Mouse (Mus musculus): ENCODE measurements at regions not wholly inside any gene's neighbourhood (a gene's known extent, or its start where the extent isn't known, plus 50 kb on each side); places are given as distances from the start of the nearest gene placed in this dataset.

DNA sequence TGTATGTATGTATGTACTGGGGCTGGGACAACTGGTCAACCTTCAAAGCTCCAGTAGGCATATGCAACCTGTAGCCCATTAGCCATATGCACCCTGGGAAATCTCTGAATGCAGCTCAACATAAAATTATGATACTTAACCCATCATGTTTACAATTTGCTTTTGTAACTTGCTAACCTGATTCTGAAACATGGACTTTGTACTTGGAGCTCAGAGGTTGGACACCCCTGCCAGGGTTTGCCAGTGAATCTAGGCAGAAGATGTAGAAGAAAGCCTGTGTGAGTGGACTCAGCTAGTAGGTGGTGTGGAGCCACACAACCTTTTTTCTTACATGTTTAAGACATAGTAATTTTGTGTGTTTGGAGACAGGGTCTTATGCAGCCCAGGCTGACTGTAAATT, 248.7 kb upstream of the Tle3 start:
- TF ChIP-seq MAFK (IDR thresholded peaks at IDR 0.05; ENCODE audit: insufficient read depth, low read depth, low read length): no peak
- no peak for TF ChIP-seq HCFC1 (IDR thresholded peaks at IDR 0.05; ENCODE audit: borderline replicate concordance, insufficient read depth, low read length)
- TF ChIP-seq CHD2 (IDR thresholded peaks at IDR 0.05; ENCODE audit: low read depth, low read length): no peak
- TF ChIP-seq ZC3H11A (IDR thresholded peaks at IDR 0.05; ENCODE audit: borderline replicate concordance, low read depth, low read length): no peak
- TF ChIP-seq ZNF384 (IDR thresholded peaks at IDR 0.05; ENCODE audit: low read depth, low read length): no peak
- in situ Hi-C loops (cut with MboI; ENCODE audit: low sequenced_read_pairs in 2 of 2, unreplicated experiment in 2 of 2): no loop called here
- DNase-seq (ENCODE audit: low read depth, low spot score): no peak
- Histone ChIP-seq H3K9me3 (ENCODE audit: control insufficient read depth, insufficient read depth, low read depth, low read length) (no peaks in the 10 kb centered on the region), H3K4me3 (ENCODE audit: insufficient read depth in 1 of 2, low read depth in 1 of 2, low read length in 2 of 2, poor library complexity in 1 of 2, severe bottlenecking in 1 of 2) (no peak overlapping the region), H3K4me1 (ENCODE audit: control insufficient read depth in 2 of 2, insufficient read depth in 2 of 2, low read length in 2 of 2, poor library complexity in 1 of 2) (peaks cover 0 to 2% of the 10 kb centered on the region in 2 experiments; a peak in 1 of 4 replicates), H3K27ac (ENCODE audit: insufficient read depth, low read depth, low read length, poor library complexity, severe bottlenecking) (no peak overlapping the region), H3K36me3 (ENCODE audit: control insufficient read depth, insufficient read depth, low read length, poor library complexity, severe bottlenecking) (no peaks in the 10 kb centered on the region), H3K9ac (ENCODE audit: insufficient read depth, low read depth, low read length, poor library complexity, severe bottlenecking) (no peak overlapping the region)

DNA sequence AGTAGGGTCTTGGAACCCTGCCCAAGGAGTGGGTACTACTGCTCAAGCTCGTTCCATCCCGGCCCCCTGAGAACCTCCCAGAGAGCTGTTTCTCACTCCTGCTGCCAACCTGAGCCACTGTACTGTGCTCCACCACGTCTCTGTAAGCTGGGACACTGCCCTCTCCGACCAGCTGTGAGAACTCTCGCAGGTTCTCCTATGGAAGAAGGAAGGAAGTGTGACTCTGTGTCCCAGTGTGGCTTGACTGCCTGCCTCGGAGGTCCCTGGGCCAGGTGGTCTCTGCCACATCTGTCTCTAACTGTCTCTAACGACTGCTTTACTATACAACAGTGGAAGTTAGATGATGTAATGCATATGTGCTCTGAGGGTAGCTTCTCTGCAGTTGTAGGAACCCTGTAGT, 246.4 kb upstream of the Tle3 start:
- in situ Hi-C loops (cut with MboI; ENCODE audit: low sequenced_read_pairs in 2 of 2, unreplicated experiment in 2 of 2): no loop called here
- H3K9me3 ChIP-seq (ENCODE audit: control insufficient read depth, insufficient read depth, low read depth, low read length): no peaks in the 10 kb centered on the region
- peaks cover 0 to 5% of the 10 kb centered on the region in 2 experiments; a peak in 1 of 4 replicates for H3K4me1 ChIP-seq (ENCODE audit: control insufficient read depth in 2 of 2, insufficient read depth in 2 of 2, low read length in 2 of 2, poor library complexity in 1 of 2)
- no peak for DNase-seq (ENCODE audit: low read depth, low spot score)
- H3K4me3 ChIP-seq (ENCODE audit: insufficient read depth in 1 of 2, low read depth in 1 of 2, low read length in 2 of 2, poor library complexity in 1 of 2, severe bottlenecking in 1 of 2): no peak overlapping the region
- H3K9ac ChIP-seq (ENCODE audit: insufficient read depth, low read depth, low read length, poor library complexity, severe bottlenecking): no peak overlapping the region
- no peak for TF ChIP-seq ZC3H11A (IDR thresholded peaks at IDR 0.05; ENCODE audit: borderline replicate concordance, low read depth, low read length)
- TF ChIP-seq HCFC1 (IDR thresholded peaks at IDR 0.05; ENCODE audit: borderline replicate concordance, insufficient read depth, low read length): no peak
- no peak for TF ChIP-seq CHD2 (IDR thresholded peaks at IDR 0.05; ENCODE audit: low read depth, low read length)
- no peak for TF ChIP-seq MAFK (IDR thresholded peaks at IDR 0.05; ENCODE audit: insufficient read depth, low read depth, low read length)
- no peak for TF ChIP-seq ZNF384 (IDR thresholded peaks at IDR 0.05; ENCODE audit: low read depth, low read length)
- no peaks in the 10 kb centered on the region for H3K36me3 ChIP-seq (ENCODE audit: control insufficient read depth, insufficient read depth, low read length, poor library complexity, severe bottlenecking)
- no peak overlapping the region for H3K27ac ChIP-seq (ENCODE audit: insufficient read depth, low read depth, low read length, poor library complexity, severe bottlenecking)

DNA sequence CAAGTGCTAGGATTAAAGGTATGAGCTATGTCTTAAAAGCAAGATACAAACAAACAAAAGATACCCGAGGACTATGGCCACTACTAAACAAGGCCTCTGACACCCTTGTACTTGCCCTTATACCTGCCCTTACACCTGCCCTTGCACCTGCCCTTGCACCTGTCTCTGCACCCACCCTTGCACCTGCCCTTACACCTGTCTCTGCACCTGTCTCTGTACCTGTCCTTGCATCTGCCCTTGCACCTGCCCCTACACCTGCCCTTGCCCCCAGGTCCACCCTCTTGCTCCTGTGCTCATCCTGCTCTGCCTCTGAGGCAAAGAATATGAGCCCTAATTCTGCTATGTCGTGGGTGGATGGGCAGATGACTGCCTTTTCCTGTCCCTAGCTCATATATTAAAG, 244.1 kb upstream of the Tle3 start:
- Histone ChIP-seq H3K27ac (ENCODE audit: insufficient read depth, low read depth, low read length, poor library complexity, severe bottlenecking) (no peak overlapping the region), H3K9me3 (ENCODE audit: control insufficient read depth, insufficient read depth, low read depth, low read length) (no peaks in the 10 kb centered on the region), H3K4me1 (ENCODE audit: control insufficient read depth in 2 of 2, insufficient read depth in 2 of 2, low read length in 2 of 2, poor library complexity in 1 of 2) (peaks cover 0 to 5% of the 10 kb centered on the region in 2 experiments; a peak in 1 of 4 replicates), H3K36me3 (ENCODE audit: control insufficient read depth, insufficient read depth, low read length, poor library complexity, severe bottlenecking) (no peaks in the 10 kb centered on the region), H3K4me3 (ENCODE audit: insufficient read depth in 1 of 2, low read depth in 1 of 2, low read length in 2 of 2, poor library complexity in 1 of 2, severe bottlenecking in 1 of 2) (no peak overlapping the region), H3K9ac (ENCODE audit: insufficient read depth, low read depth, low read length, poor library complexity, severe bottlenecking) (no peak overlapping the region)
- in situ Hi-C loops (cut with MboI; ENCODE audit: low sequenced_read_pairs in 2 of 2, unreplicated experiment in 2 of 2): no loop called here
- DNase-seq (ENCODE audit: low read depth, low spot score): no peak
- TF ChIP-seq MAFK (IDR thresholded peaks at IDR 0.05; ENCODE audit: insufficient read depth, low read depth, low read length) (no peak), HCFC1 (IDR thresholded peaks at IDR 0.05; ENCODE audit: borderline replicate concordance, insufficient read depth, low read length) (no peak), ZNF384 (IDR thresholded peaks at IDR 0.05; ENCODE audit: low read depth, low read length) (no peak), ZC3H11A (IDR thresholded peaks at IDR 0.05; ENCODE audit: borderline replicate concordance, low read depth, low read length) (no peak), CHD2 (IDR thresholded peaks at IDR 0.05; ENCODE audit: low read depth, low read length) (no peak)

DNA sequence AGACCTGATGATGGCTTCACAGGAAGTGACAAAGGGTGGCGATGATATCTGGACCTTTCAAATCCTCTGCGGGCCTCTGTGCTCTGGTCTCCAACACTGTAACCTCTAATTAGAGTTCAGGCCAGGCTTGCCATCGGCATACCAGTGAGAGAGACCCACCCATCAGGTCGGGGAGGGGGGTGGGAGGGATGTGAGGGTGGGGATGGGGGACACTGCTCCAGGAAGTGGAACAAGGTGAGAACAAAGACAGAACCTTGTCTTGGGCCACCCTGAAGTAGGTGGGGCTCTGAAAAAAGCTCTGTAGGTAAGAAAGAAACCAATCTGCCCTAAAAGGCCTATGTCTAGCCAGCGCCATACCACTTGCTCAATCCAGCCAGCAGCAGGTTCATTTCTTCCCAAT, 243.0 kb upstream of the Tle3 start:
- no peak overlapping the region for H3K9ac ChIP-seq (ENCODE audit: insufficient read depth, low read depth, low read length, poor library complexity, severe bottlenecking)
- H3K27ac ChIP-seq (ENCODE audit: insufficient read depth, low read depth, low read length, poor library complexity, severe bottlenecking): no peak overlapping the region
- no peaks in the 10 kb centered on the region for H3K9me3 ChIP-seq (ENCODE audit: control insufficient read depth, insufficient read depth, low read depth, low read length)
- in situ Hi-C loops (cut with MboI; ENCODE audit: low sequenced_read_pairs in 2 of 2, unreplicated experiment in 2 of 2): no loop called here
- DNase-seq (ENCODE audit: low read depth, low spot score): no peak
- TF ChIP-seq MAFK (IDR thresholded peaks at IDR 0.05; ENCODE audit: insufficient read depth, low read depth, low read length): no peak
- TF ChIP-seq CHD2 (IDR thresholded peaks at IDR 0.05; ENCODE audit: low read depth, low read length): no peak
- no peak for TF ChIP-seq HCFC1 (IDR thresholded peaks at IDR 0.05; ENCODE audit: borderline replicate concordance, insufficient read depth, low read length)
- no peak for TF ChIP-seq ZNF384 (IDR thresholded peaks at IDR 0.05; ENCODE audit: low read depth, low read length)
- TF ChIP-seq ZC3H11A (IDR thresholded peaks at IDR 0.05; ENCODE audit: borderline replicate concordance, low read depth, low read length): no peak
- H3K36me3 ChIP-seq (ENCODE audit: control insufficient read depth, insufficient read depth, low read length, poor library complexity, severe bottlenecking): no peaks in the 10 kb centered on the region
- H3K4me3 ChIP-seq (ENCODE audit: insufficient read depth in 1 of 2, low read depth in 1 of 2, low read length in 2 of 2, poor library complexity in 1 of 2, severe bottlenecking in 1 of 2): no peak overlapping the region
- peaks cover 0 to 5% of the 10 kb centered on the region in 2 experiments; a peak in 1 of 4 replicates for H3K4me1 ChIP-seq (ENCODE audit: control insufficient read depth in 2 of 2, insufficient read depth in 2 of 2, low read length in 2 of 2, poor library complexity in 1 of 2)

DNA sequence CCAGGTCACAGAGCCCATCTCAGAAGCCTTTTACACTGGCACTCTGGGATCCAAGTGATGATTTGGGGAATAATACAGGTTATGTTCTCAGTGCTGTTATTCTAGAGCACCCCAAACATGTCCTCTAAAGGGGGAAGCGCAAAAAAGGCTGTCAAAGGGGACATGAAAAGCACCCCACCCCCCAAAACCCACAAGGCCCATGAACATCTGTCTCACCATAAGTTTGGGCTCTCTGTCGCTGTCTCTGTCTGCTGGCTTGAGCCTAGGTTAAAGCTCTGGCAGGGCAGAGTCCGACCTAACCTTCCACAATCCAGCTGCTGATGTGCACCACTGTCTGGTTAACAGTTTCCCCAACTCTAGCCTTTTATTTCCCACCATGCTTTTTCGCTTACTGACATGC, 241.3 kb upstream of the Tle3 start:
- TF ChIP-seq ZNF384 (IDR thresholded peaks at IDR 0.05; ENCODE audit: low read depth, low read length) (no peak), CHD2 (IDR thresholded peaks at IDR 0.05; ENCODE audit: low read depth, low read length) (no peak), MAFK (IDR thresholded peaks at IDR 0.05; ENCODE audit: insufficient read depth, low read depth, low read length) (no peak), ZC3H11A (IDR thresholded peaks at IDR 0.05; ENCODE audit: borderline replicate concordance, low read depth, low read length) (no peak), HCFC1 (IDR thresholded peaks at IDR 0.05; ENCODE audit: borderline replicate concordance, insufficient read depth, low read length) (no peak)
- Histone ChIP-seq H3K9ac (ENCODE audit: insufficient read depth, low read depth, low read length, poor library complexity, severe bottlenecking) (no peak overlapping the region), H3K36me3 (ENCODE audit: control insufficient read depth, insufficient read depth, low read length, poor library complexity, severe bottlenecking) (no peaks in the 10 kb centered on the region), H3K4me1 (ENCODE audit: control insufficient read depth in 2 of 2, insufficient read depth in 2 of 2, low read length in 2 of 2, poor library complexity in 1 of 2) (peaks cover 0 to 6% of the 10 kb centered on the region in 2 experiments; a peak in 1 of 4 replicates), H3K4me3 (ENCODE audit: insufficient read depth in 1 of 2, low read depth in 1 of 2, low read length in 2 of 2, poor library complexity in 1 of 2, severe bottlenecking in 1 of 2) (no peak overlapping the region), H3K27ac (ENCODE audit: insufficient read depth, low read depth, low read length, poor library complexity, severe bottlenecking) (no peak overlapping the region), H3K9me3 (ENCODE audit: control insufficient read depth, insufficient read depth, low read depth, low read length) (no peaks in the 10 kb centered on the region)
- in situ Hi-C loops (cut with MboI; ENCODE audit: low sequenced_read_pairs in 2 of 2, unreplicated experiment in 2 of 2): no loop called here
- DNase-seq (ENCODE audit: low read depth, low spot score): no peak

Data from ES-E14 (cell line).